Mouse (Mus musculus) spleen, adult 2 months (tissue): Measurements from ENCODE around the gene Gm38655.

Experiments
- CTCF ChIP-seq: fragments of 200-500 bp; IDR thresholded peaks from 2 replicates; pipeline ENCODE4 v1.5.1; 2011; ENCODE audit warnings: mild to moderate bottlenecking, inconsistent platforms; ENCODE audit not compliant: insufficient read depth, insufficient read length, insufficient replicate concordance; ENCODE audit errors: extremely low read depth
- POLR2A ChIP-seq: fragments of 200-500 bp; IDR thresholded peaks from 2 replicates; pipeline ENCODE4 v1.6.1; 2011; ENCODE audit warnings: low read depth, low read length, inconsistent platforms

DNA sequence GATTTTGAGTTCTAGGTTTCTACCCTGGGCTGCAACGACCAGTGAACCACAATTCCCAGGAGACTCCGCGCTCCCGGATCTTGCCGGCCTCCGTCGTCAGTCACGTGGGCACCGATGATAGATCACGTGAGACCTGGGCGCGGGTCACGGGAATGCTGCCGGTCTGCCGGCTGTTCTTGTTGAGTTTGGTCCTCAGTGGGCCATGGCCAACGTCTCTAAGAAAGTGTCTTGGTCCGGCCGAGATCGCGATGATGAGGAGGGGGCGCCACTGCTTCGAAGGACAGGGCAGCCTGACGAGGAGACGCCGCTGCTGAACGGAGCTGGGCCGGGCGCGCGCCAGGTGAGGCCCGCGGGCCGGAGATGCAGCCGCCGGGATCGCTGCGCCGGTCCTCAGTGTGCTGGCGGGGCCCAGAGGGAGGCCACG, 42.0 kb downstream of the Gm38655 start, which contains the start of gene Clcn7:
- peak; percentile 30; the same call in 1 of the 2 replicates for TF ChIP-seq POLR2A
- TF ChIP-seq CTCF, result no peak
